In genomic region chr5:139976584-139976983, GRCm38 (mm10) we compare ENCODE assay signal across 25 mouse cellular contexts.
DNase-seq lines count a peak whose midpoint lies in the region; ATAC-seq and TF ChIP-seq lines count a peak whose summit lies in the region.
"Had no signal": no experiment of that assay in that cellular context is flagged by ENCODE, and none has a peak within 500 bp of the region (broad histone marks: within the 10 kb centered on the region; RNA-seq: fewer than 3 reads in every experiment).

No protein-coding gene starts in this region.

- intact Hi-C loops in left cerebral cortex, postnatal 10 days (cut with DNase I) = no loop called here

- no peak overlapping the region for H3K4me2 ChIP-seq in midbrain, embryonic 11.5 days
- peak overlapping the region; percentile 86; the same call in 1 of the 2 replicates for H3K4me2 ChIP-seq in CH12.LX (ENCODE audit: insufficient read depth, low read depth, poor library complexity, severe bottlenecking)

- 84% methylated on average over 4 of the region's 4 CpGs for WGBS in midbrain, embryonic 11.5 days
- 84% methylated on average over 4 of the region's 4 CpGs for WGBS in midbrain, embryonic 10.5 days

- in situ Hi-C loops in CH12.LX (cut with MboI; ENCODE audit: low pct_ligation_motif_present, low pct_unique_long_range_greater_than_20kb, low sequenced_read_pairs) = no loop called here
- in situ Hi-C loops in ES-E14 (cut with MboI; ENCODE audit: low sequenced_read_pairs in 2 of 2, unreplicated experiment in 2 of 2) = no loop called here

- 0 out of 2 replicates have a peak, but pooled peaks cover 2% of the 10 kb centered on the region for H3K4me1 ChIP-seq in midbrain, embryonic 11.5 days (ENCODE audit: control insufficient read depth, insufficient read depth, low read length)
- peaks cover 21% of the 10 kb centered on the region for H3K4me1 ChIP-seq in midbrain, embryonic 10.5 days
- H3K4me1 ChIP-seq in CH12.LX (ENCODE audit: control insufficient read depth in 1 of 2, insufficient read depth in 2 of 2) (peaks cover 22 to 50% of the 10 kb centered on the region in 2 experiments), ES-E14 (ENCODE audit: control insufficient read depth in 2 of 2, insufficient read depth in 2 of 2, low read length in 2 of 2, poor library complexity in 1 of 2) (peaks cover 0 to 16% of the 10 kb centered on the region in 2 experiments; a peak in 2 of 4 replicates), MEL (ENCODE audit: control insufficient read depth in 1 of 2, insufficient read depth in 2 of 2, low read length in 2 of 2) (0 out of 4 replicates have a peak, but pooled peaks cover 0 to 3% of the 10 kb centered on the region in 2 experiments)

- H3K27me3 ChIP-seq in midbrain, embryonic 11.5 days (ENCODE audit: control insufficient read depth, insufficient read depth, low read length) = peaks cover 3% of the 10 kb centered on the region; the same call in 1 of the 2 replicates
- H3K27me3 ChIP-seq in midbrain, embryonic 10.5 days (ENCODE audit: low read depth, poor library complexity, severe bottlenecking) = peaks cover 26% of the 10 kb centered on the region
- H3K27me3 ChIP-seq in CH12.LX (replicated peaks) (no peaks in the 10 kb centered on the region), MEL (ENCODE audit: control insufficient read depth in 1 of 2, insufficient read depth in 2 of 2, low read length in 2 of 2) (no peaks in the 10 kb centered on the region)
- H3K27me3 ChIP-seq: Patski had no signal

- no peak for ATAC-seq in midbrain, embryonic 11.5 days (ENCODE audit: low FRiP score)
- ATAC-seq: activated CD4-positive, CD25-positive, alpha-beta regulatory T cell, adult 4 months; CD4-positive, CD25-positive, alpha-beta regulatory T cell, adult 4 months; Patski had no signal

- no peaks in the 10 kb centered on the region for H3K36me3 ChIP-seq in midbrain, embryonic 11.5 days (ENCODE audit: control insufficient read depth, insufficient read depth, low read length)
- no peaks in the 10 kb centered on the region for H3K36me3 ChIP-seq in midbrain, embryonic 10.5 days
- H3K36me3 ChIP-seq in CH12.LX (replicated peaks in 1 of 2; ENCODE audit: control insufficient read depth in 1 of 2, insufficient read depth in 1 of 2, low read length in 1 of 2) (no peaks in the 10 kb centered on the region), ES-E14 (ENCODE audit: control insufficient read depth, insufficient read depth, low read length, poor library complexity, severe bottlenecking) (no peaks in the 10 kb centered on the region), MEL (ENCODE audit: control insufficient read depth in 1 of 2, insufficient read depth in 2 of 2, low read length in 2 of 2) (no peaks in the 10 kb centered on the region)
- H3K36me3 ChIP-seq: G1E had no signal

- peak; percentile 17 for DNase-seq in midbrain, embryonic 11.5 days (ENCODE audit: low spot score, missing footprints)
- no peak for DNase-seq in midbrain, embryonic 10.5 days (ENCODE audit: low spot score)
- DNase-seq in CH12.LX (ENCODE audit: extremely low read depth) (no peak), ES-E14 (ENCODE audit: low read depth, low spot score) (no peak), MEL (ENCODE audit: low read depth, low spot score) (no peak), MN1 (ENCODE audit: low spot score) (no peak)
- no peak for DNase-seq in left cerebral cortex, postnatal 10 days (ENCODE audit: extremely low spot score in 1 of 2, low spot score in 2 of 2)
- no peak for DNase-seq in layer of hippocampus, adult 9-10 months (ENCODE audit: low spot score)
- DNase-seq: adrenal gland, adult 2 months; adrenal gland, adult 8-10 months; adrenal gland, postnatal 10 days; adrenal gland, postnatal 14 days; adrenal gland, postnatal 25 days; adrenal gland, postnatal 36 days; B cell, adult 2 months; cerebellum, adult 11 months; cerebellum, adult 11-12 months; cerebellum, adult 18-20 months; cerebellum, adult 2 months; cerebellum, adult 8-10 months; cerebellum, adult 9-10 months had no signal

- H3K79me2 ChIP-seq in CH12.LX (replicated peaks; ENCODE audit: control insufficient read depth, extremely low read depth, insufficient read depth, poor library complexity, severe bottlenecking) = no peaks in the 10 kb centered on the region
- H3K79me2 ChIP-seq in MEL (ENCODE audit: control insufficient read depth, insufficient read depth, low read length, poor library complexity) = no peaks in the 10 kb centered on the region

- TF ChIP-seq EP300 in CH12.LX (IDR thresholded peaks at IDR 0.05; ENCODE audit: low read length) = no peak
- no peak for TF ChIP-seq EP300 in MEL (IDR thresholded peaks at IDR 0.05; ENCODE audit: low read depth in 1 of 2, low read length in 2 of 2)

- no peak for TF ChIP-seq POLR2A in CH12.LX (IDR thresholded peaks at IDR 0.05; ENCODE audit: low read depth, low read length)
- no peak for TF ChIP-seq POLR2A in MEL (IDR thresholded peaks at IDR 0.05; ENCODE audit: control insufficient read depth in 1 of 2, insufficient read depth in 1 of 2, low read depth in 1 of 2, low read length in 2 of 2, poor library complexity in 1 of 2)

- H3K4me3 ChIP-seq in midbrain, embryonic 11.5 days (ENCODE audit: low read depth, low read length) = no peak overlapping the region
- no peak overlapping the region for H3K4me3 ChIP-seq in midbrain, embryonic 10.5 days
- H3K4me3 ChIP-seq in CH12.LX (replicated peaks in 1 of 3; ENCODE audit: low read depth in 2 of 3, low read length in 2 of 3, poor library complexity in 1 of 3) (no peak overlapping the region), ES-E14 (ENCODE audit: insufficient read depth in 1 of 2, low read depth in 1 of 2, low read length in 2 of 2, poor library complexity in 1 of 2, severe bottlenecking in 1 of 2) (no peak overlapping the region), MEL (ENCODE audit: control insufficient read depth in 1 of 2, insufficient read depth in 1 of 2, low read depth in 2 of 2, low read length in 2 of 2) (no peak overlapping the region)

- no peak overlapping the region for H3K9ac ChIP-seq in midbrain, embryonic 11.5 days (ENCODE audit: low read length)
- no peak overlapping the region for H3K9ac ChIP-seq in CH12.LX (ENCODE audit: insufficient read depth, low read depth)
- H3K9ac ChIP-seq in ES-E14 (ENCODE audit: insufficient read depth, low read depth, low read length, poor library complexity, severe bottlenecking) = no peak overlapping the region
- no peak overlapping the region for H3K9ac ChIP-seq in MEL (ENCODE audit: control insufficient read depth, low read depth, low read length, poor library complexity, severe bottlenecking)

- H3K9me3 ChIP-seq in midbrain, embryonic 11.5 days (ENCODE audit: control insufficient read depth, low read length) = no peaks in the 10 kb centered on the region
- no peaks in the 10 kb centered on the region for H3K9me3 ChIP-seq in midbrain, embryonic 10.5 days (replicated peaks)
- H3K9me3 ChIP-seq in CH12.LX (replicated peaks; ENCODE audit: low read length) (peaks cover 4% of the 10 kb centered on the region), ES-E14 (ENCODE audit: control insufficient read depth, insufficient read depth, low read depth, low read length) (no peaks in the 10 kb centered on the region), MEL (replicated peaks; ENCODE audit: insufficient read depth, low read length) (no peaks in the 10 kb centered on the region)
- H3K9me3 ChIP-seq: G1E had no signal

- TF ChIP-seq CTCF in CH12.LX (conservative IDR thresholded peaks at IDR 0.05 in 1 of 2, IDR thresholded peaks at IDR 0.05 in 1 of 2; ENCODE audit: low read depth in 2 of 2, low read length in 2 of 2) (no peak), MEL (IDR thresholded peaks at IDR 0.05 in 2 of 3, conservative IDR thresholded peaks at IDR 0.05 in 1 of 3; ENCODE audit: control insufficient read depth in 1 of 3, insufficient read depth in 1 of 3, low read depth in 2 of 3, low read length in 3 of 3, poor library complexity in 1 of 3, severe bottlenecking in 1 of 3) (no peak)

- no peak overlapping the region for H3K27ac ChIP-seq in midbrain, embryonic 11.5 days (ENCODE audit: low read depth, low read length)
- no peak overlapping the region for H3K27ac ChIP-seq in midbrain, embryonic 10.5 days (replicated peaks)
- H3K27ac ChIP-seq in CH12.LX (ENCODE audit: insufficient read depth, low read depth) = no peak overlapping the region
- H3K27ac ChIP-seq in ES-E14 (ENCODE audit: insufficient read depth, low read depth, low read length, poor library complexity, severe bottlenecking) = no peak overlapping the region
- no peak overlapping the region for H3K27ac ChIP-seq in MEL (ENCODE audit: control insufficient read depth, low read depth, low read length)

- no peak for TF ChIP-seq RAD21 in CH12.LX (IDR thresholded peaks at IDR 0.05; ENCODE audit: low read depth, low read length)
- no peak for TF ChIP-seq RAD21 in MEL (IDR thresholded peaks at IDR 0.05; ENCODE audit: low read depth, low read length)

- dilution Hi-C loops in CH12.LX (cut with MboI; ENCODE audit: extremely low pct_ligation_motif_present, extremely low pct_unique_long_range_greater_than_20kb, low sequenced_read_pairs) = no loop called here

TF ChIP-seq in CH12.LX, 34 proteins besides CTCF, POLR2A, EP300 and RAD21 (continues in another document):
- TF ChIP-seq ZKSCAN1 (IDR thresholded peaks at IDR 0.05; ENCODE audit: borderline replicate concordance, low read depth, low read length) (peak; percentile 67), MAZ (IDR thresholded peaks at IDR 0.05; ENCODE audit: low read depth, low read length) (no peak), E2F4 (IDR thresholded peaks at IDR 0.05; ENCODE audit: insufficient replicate concordance, low read depth, low read length) (no peak), JUND (conservative IDR thresholded peaks at IDR 0.05; ENCODE audit: low read depth, low read length) (no peak), MAFK (IDR thresholded peaks at IDR 0.05; ENCODE audit: insufficient replicate concordance, low read length) (peak; percentile 70; the same call in 1 of the 2 replicates)

TF ChIP-seq in ES-E14, 5 proteins besides CTCF, POLR2A, EP300 and RAD21:
- TF ChIP-seq HCFC1 (IDR thresholded peaks at IDR 0.05; ENCODE audit: borderline replicate concordance, insufficient read depth, low read length) (no peak), MAFK (IDR thresholded peaks at IDR 0.05; ENCODE audit: insufficient read depth, low read depth, low read length) (0 out of 2 replicates have a peak, but pooled peaks have one; percentile 18), CHD2 (IDR thresholded peaks at IDR 0.05; ENCODE audit: low read depth, low read length) (no peak), ZC3H11A (IDR thresholded peaks at IDR 0.05; ENCODE audit: borderline replicate concordance, low read depth, low read length) (no peak)

TF ChIP-seq in MEL, 35 proteins besides CTCF, POLR2A, EP300 and RAD21:
- no peak for TF ChIP-seq UBTF (IDR thresholded peaks at IDR 0.05; ENCODE audit: borderline replicate concordance, insufficient read depth, low read depth, low read length)
- TF ChIP-seq ZKSCAN1 (IDR thresholded peaks at IDR 0.05; ENCODE audit: low read depth, low read length) = peak; percentile 46; the same call in 1 of the 2 replicates
- TF ChIP-seq ELF1 (IDR thresholded peaks at IDR 0.05; ENCODE audit: low read depth, low read length) = no peak
